Mouse (Mus musculus) hematopoietic stem cell, adult 5-6 weeks (primary cell): ENCODE results near the gene Pla2g3. TPM values are rescaled to one million over a fixed set of nuclear protein-coding genes. Genes with fewer than 3 reads are reported as not detected.

Source experiments
- ATAC-seq, 2 experiments: fragments of 125-278 bp in 1 of 2; replicated peaks in 1 of 2; 2 replicates each; pipeline ENCODE4 v1.8.0; 2016 to 2017; ENCODE audit warnings: inconsistent platforms in 2 of 2, mild to moderate bottlenecking in 2 of 2, moderate number of reproducible peaks in 2 of 2, low read depth in 1 of 2, moderate TSS enrichment in 1 of 2; ENCODE audit not compliant: low FRiP score in 2 of 2, poor library complexity in 2 of 2, severe bottlenecking in 2 of 2, insufficient read depth in 1 of 2, low TSS enrichment in 1 of 2
- total RNA-seq: library from RNA; stranded (forward); fragments of 172-1452, 232-1000 nt; gene quantifications from 2 replicates; pipeline ENCODE4 v1.2.3, GENCODE M21; 2017

Pla2g3 gene
- total RNA-seq, 1 experiment from 2014 or later = not detected

DNA sequence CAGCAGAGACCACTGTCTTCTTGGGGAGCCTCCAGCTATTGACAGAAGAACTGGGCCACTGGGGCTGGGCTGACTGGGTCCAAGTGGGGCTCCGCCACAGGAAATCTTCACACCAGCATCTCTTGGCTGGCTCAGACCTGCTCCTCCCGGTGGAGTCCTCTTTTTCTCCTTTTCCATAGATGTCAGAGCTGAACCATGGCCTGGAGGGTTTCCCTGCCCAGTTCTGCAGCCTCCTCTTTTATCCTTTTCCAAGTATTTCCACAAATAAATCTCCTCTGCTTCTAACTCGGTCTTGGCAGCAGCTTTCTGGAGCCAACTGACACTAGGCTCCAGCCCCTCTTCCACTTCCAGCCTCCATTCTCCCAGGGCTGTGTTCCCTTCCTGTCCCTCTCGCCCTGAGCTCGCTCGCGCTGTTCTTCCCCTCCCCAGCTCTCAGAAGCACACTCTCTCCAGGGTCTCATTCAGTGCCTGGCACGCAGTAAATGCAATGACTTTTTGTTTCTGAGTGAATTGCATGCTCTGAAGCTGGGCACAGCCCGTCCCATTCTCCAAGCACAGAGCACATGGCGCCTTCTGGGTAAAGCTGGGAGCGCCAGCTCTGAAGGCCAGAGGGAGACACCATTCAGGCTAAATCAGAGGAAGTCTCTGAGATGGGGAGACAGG lies 4.0 kb upstream of the Pla2g3 start:
- no peak for ATAC-seq

DNA sequence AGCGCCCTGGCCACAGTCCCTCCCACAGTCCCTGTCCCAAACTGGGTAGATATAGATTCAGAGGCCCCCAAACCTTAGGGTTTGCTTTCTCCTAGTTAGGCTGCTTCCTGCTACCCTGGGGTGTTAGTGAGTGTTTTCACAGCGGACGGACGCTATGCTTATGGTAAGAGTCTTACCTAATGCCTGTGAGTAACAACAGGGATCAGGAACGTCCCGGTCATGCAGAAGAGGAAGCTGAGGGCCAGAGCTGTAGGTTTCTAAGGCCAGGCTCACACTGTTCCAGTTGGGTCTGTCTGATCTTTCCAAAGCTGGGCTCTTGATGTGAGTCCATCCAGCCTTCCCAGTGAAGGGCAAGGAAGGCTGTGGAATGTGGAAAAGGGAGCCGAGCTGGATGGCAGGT lies 1.7 kb upstream of the Pla2g3 start:
- ATAC-seq = peak in 1 of 2 experiments; percentile 54; a peak in 2 of 4 replicates

DNA sequence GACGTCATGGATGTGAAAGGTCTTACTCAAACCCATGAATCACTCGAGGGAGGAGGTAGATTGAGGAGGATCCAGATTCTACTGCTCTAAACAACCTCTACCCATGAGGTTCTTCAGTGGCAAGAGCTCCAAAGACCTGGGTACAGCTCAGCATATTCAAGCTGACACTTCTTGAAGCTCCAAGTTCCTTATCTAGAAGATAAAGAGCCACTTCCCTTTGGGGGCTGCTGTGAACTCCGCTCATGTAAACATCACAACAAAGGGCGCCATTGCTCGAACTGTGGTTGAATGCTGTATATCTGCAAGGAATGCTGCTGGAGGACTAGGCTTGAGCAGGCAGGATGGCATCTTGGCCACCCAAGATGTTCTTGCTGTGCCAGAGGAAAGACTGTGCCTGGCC lies 952 bp downstream of the Pla2g3 start:
- no peak for ATAC-seq

DNA sequence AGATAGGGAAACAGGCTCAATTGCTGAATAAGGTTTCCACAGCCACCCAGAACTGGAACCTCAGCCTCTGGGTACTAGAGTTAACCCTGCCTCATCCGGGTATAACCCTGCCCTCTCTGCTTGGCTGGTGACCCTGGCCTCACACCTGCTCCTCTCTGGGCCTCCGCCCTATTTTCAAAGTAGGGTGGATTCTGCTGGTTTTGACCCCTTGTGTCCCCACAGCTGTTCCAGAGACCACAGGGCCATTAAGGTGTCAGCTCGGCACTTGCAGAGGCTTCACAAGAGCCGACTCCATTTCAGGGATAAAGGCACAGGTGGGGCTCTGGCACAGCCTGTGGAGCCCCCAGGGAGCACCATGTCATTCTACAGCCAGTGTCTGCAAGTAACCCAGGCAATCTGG lies 4.7 kb downstream of the Pla2g3 start:
- no peak for ATAC-seq

DNA sequence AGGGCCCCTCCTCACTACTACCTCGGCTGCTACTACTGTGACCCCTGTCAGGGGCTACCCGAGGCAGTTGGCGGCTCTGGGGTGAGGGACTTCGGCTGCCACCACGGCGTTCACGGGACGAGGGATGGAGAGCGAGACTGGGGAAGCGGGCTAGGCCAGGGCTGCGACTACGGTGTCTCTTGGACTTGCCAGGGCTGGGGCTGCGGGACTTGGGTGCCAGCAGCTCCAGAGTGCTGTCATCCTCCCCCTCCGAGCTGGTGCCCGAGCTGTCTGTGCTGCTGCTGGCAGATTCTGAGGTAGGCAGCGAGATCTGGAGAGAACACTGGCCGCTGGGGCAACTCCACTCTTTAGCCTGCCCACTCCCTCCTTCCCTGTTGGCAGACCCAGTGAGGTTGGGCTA lies 6.8 kb downstream of the Pla2g3 start:
- no peak for ATAC-seq

DNA sequence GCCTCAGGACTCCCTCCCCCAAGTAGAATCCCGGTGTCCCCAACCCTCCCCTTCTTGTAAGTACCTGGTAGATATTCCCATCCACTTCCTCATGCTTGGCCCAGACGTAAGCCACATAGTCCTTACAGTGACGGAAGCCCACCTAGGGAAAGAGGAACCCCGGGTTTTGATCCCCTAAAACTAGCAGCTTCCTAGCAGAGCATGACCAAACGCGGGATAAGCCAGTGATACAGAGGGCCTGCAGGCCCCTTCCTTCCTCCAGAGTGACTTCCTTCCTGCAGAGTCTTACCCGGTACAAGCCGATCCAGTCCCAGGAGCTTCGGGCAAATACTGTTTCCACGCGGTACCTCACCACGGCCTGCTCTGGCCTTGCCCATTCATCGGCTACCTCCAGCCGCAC lies 7.4 kb downstream of the Pla2g3 start:
- ATAC-seq = peak; percentile 9 to 38; a peak in 1 of 4 replicates

DNA sequence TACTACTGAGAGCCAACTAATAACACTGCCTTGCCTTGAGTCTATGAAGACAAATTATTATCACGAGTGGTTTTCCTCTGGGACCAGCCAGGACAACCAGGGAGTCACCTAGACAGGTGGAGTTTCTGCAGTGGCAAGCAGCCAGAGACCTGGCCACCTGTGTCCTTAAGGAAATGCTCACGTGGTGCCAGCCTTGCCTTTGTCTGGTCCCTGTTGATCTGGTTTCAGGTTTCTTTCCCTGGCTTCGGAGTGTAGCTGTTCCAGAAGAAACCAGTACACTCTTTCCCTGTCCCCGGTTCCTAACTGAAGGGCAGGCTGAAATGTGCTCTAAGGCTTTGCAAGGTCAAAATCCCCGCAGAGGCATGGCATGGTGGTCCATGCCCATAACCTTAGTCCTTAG lies 8.7 kb downstream of the Pla2g3 start:
- ATAC-seq = no peak

DNA sequence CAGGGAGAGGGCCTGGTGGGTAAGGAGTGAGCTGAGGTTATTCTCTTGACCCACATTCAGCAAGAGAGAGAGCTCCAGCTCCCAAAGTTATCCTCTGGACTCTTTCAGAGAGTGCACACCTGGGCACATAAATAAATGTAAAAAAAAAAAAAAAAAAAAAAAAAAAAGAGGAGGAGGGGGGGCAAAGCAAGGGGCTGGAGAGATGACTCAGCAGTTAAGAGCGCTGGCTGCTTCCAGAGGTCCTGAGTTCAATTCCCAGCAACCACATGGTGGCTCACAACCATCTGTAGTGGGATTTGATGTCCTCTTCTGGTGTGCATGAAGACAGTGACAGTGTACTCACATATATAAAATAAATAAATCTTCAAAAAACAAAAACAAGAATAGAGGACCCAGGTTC lies 9.2 kb downstream of the Pla2g3 start:
- ATAC-seq = no peak

DNA sequence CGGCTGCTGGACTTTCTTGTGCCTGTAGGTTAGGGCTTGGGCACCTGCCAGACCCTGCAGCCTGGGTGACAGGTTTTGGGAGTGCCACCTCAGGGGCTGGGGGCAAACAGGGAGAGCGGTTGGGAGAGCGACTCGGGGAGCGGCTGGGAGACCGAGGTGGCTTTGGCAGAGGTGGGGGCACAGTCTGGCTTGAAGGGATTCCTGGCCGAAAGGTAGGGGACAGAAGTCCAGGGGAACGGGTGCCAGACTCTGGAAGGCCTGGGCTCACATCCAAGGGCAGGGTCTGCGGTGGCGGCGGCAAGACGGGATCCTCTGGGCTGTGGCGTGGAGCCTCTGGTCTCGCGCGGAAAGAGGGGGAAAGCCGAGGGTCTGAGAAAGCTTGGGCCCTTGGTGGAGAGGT lies 14.0 kb downstream of the Pla2g3 start:
- ATAC-seq = no peak

DNA sequence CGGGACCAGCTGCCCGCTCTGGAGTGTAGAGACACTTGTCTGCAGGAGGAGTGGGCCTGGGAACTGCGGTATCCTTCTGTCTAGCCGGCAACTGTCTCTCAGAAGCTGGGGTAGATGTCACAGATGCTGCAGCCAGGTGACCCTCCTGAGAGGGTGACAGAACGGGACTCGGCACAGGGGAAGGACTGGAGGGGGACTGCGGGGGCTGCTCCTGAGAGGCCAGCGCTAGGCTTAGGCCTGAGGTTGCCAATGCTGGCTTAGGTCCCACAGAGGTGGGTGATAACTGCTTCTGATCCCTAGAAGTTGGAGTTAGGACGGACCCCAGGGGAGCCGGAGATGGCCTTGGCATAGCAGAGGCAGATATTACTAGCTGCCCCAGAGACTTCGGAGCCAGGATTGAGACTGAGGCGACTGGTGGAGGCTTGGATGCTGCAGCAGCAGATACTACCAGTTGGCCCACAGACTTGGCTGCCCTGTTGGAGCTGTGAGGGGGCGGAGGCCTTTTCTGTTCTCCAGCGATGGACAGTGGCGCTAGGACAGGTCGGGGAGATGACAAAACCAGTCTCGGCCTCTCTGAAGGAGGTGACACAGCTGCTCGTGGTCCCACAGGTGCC lies 14.5 kb downstream of the Pla2g3 start:
- ATAC-seq = no peak

DNA sequence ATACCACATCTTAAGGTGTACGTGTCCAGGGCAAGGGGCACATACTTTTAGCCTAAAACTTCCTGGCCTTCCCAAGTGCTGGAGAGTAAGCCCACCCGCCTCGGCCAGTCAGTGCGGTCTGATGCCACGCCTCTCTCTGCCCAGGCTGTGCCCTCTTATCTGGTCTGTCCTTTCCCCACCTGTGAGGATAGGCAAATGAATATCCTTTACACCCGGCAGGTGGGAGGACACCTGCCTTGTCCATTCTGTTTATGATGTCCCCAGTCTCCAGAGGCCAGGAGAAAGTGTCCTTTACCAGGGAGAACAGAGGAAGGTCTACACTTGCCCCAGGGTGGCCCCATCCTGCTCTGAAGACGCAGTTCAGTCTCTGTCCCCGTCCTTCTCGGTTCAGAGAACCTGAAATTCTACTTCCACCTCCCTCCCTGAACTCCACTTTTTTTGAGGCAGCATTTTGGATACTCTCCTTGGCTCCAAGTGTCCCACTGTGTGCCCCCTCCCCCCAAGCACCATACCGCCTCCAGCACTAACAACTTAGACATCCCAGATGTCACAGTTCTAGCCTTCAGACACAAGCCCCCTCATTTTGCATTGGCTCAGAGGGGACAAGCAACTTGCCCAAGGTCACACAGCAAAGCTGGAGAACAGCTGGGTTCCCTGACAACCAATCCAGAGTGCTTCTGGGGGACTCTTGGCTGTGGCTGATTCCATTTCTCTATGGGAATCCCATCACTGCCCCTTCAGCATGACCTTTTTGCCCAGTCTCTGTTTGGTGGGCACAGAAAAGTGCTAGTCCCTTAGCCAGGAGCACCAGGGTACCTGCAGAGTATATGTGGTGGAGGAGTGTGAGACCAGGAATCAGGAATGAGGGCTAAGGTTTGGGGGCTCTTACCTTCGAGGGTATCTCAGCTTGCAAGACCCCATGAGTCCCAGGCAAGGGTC lies 15.9 kb downstream of the Pla2g3 start:
- no peak for ATAC-seq

DNA sequence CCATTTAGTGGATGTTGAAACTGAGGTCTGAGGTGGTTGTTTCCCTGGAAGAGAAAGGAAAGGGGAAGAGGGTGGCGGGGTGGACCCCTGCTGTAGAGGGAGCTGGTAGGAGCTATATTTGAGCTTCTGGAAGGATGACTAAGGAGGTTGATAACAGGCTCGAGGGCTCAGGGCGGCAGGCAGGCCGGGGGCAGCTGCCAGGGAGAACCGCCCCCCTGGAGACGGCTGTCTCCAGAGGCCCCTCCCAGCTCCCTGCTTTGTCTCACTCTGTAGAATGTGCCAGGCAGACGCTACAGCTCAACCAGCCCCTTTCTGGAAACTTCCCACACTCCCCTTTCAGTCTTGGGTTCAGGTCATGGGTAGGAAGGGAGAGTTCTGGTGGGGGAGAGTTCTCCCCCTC lies 20.1 kb downstream of the Pla2g3 start:
- 0 out of 4 replicates have a peak, but pooled peaks of 1 of the 2 experiments have one; percentile 13 for ATAC-seq

DNA sequence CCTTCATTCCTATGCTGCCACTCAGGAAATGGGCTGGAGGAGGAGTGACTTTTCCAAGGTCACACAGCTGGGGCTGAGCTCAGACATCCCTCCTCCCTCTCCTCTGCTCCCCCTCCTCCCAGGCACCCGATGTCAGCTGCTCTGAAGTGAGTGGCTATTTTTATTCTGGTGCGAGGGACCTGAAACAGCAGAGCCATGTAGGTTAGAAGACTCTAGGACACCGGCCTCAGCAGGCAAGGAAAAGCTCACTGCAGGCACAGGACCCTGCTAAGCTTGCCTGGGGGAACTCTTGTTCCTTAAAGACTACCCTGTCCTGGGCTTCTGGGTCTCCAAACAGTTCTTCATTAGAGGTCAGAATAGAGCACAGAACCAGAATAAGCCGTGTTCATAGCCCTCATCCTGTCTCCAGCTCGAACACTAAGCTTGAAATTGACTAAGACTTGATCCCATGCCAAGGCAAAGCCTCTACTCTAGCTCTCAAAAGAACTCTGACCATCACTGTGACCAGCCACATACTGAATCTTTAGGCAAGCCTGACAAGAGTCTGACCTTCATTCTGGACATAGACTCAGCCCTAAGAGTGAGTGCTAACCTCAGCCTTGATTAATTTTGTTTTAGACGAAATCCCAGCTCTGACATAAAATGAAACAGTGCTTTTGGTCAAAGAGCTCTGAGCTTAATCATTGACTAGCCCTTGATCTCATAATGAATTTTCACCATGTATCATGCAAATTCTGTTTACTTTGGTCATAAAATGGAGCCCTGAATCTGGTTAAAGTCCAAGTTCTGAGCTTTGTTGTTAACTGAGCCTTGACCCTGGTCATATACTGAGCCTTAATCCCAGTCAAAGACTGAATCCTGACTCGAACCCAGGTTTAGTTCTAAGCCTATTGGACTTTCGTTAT lies 21.3 kb downstream of the Pla2g3 start:
- no peak for ATAC-seq

DNA sequence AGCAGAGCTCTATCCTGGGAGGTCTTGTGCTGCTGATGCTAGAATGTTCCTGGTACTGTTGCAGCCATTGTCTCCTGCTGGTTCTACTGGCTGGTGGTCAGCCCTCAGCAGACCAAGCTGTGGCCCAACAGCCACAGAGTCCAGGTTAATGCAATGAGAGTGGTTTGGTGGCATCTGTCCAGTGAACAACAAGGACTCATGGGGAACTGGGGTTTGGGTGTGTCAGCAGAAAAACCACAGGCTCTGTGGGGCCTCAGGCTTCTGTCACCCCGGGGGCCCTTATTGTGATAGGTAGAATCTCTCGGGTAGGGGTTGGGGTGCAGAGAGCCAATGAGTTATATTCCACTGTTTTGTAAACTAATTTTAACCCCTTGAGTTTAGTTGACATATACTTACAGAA lies 22.2 kb downstream of the Pla2g3 start:
- ATAC-seq = no peak; a peak in 1 of 4 replicates

DNA sequence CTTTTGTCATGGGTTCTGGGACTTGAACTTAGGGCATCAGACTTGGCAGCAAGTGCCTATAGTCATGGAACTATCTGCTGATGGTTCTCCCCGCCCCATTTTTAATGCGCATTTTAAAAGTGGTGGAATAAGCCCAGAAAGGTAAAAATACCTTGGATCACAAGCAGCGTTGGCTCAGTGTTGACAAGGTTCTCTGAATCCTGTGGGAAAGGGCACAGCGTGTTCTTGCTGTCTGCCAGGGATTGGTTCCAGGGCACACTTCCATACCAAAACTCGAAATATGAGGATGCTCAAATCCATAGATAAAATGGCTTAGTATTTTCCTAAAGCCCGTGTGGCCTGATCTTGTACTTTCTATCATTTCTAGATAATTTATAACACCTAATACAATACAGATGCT lies 25.2 kb downstream of the Pla2g3 start:
- no peak for ATAC-seq

DNA sequence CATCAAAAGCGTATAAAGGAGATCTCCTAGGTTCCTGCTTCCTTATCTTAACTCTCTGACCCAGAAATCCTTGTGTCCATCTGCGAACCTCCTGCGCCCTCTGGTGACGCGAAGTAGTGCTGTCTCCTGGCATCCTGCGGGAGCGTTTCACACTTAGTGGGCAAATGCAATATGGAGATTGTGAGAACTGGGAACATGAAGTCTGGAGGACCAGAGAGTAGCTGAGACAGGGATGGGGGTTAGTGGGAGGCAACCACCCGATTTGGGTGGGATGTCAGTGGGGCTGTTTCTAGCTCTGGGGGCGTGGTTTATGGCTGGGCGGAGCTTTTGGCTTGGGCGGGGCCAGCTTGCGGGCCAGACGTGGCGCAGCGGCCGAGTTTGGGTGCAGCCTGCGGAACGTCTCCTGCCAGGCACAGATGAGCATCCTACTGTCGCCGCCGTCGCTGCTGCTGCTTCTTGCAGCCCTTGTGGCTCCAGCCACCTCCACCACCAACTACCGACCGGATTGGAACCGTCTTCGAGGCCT lies 26.5 kb downstream of the Pla2g3 start, which contains the start of gene Selenom:
Gene Selenom (plus strand): TSS at position 156 of the 526 bp plus-strand sequence.
- peak; percentile 77 to 78 for ATAC-seq

DNA sequence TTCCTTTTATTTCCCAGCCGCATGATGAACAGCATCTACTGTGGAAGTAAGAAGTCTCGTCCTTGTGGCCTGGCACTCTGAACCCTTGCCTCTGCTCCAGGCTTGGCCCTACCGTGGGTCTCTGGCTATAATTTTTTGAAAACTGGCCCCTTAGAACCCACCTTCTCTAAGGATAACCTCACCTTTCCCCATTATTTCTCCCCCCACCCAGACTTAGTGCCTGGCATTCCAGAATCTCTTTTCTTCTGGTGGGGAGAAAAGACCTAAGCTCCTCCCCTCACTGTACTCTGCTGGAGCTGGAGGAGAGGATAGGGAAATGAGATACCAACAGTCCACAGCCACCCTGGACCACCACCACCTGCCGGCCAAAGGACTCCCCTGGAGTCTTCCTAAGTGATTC lies 27.1 kb downstream of the Pla2g3 start:
- ATAC-seq = no peak
